Mouse (Mus musculus) embryonic facial prominence, embryonic 15.5 days (tissue): ENCODE measurements at regions not wholly inside any gene's neighbourhood (a gene's known extent, or its start where the extent isn't known, plus 50 kb on each side); places are given as distances from the start of the nearest gene placed in this dataset.
A peak's percentile ranks its signal among the peaks of the same experiment; 100 is the strongest.

Experiments
- ATAC-seq: fragments of 200-750 bp; cut with Nextera tagmentation; 2 replicates; pipeline ENCODE4 v1.8.0; 2017; ENCODE audit warnings: low read depth, moderate TSS enrichment; ENCODE audit not compliant: insufficient number of reproducible peaks, low FRiP score, low TSS enrichment
- H3K27ac ChIP-seq: fragments of 300-500 bp; sonication (generic); replicated peaks from 2 replicates; pipeline ENCODE4 v1.5.1; 2015; ENCODE audit warnings: mild to moderate bottlenecking, inconsistent platforms
- H3K27me3 ChIP-seq: fragments of 300-500 bp; sonication (generic); 2 replicates; pipeline ENCODE4 v1.6.1; 2015; ENCODE audit warnings: inconsistent platforms
- H3K36me3 ChIP-seq: fragments of 300-500 bp; sonication (generic); 2 replicates; pipeline ENCODE4 v1.6.1; 2015; ENCODE audit warnings: mild to moderate bottlenecking, inconsistent platforms
- H3K4me1 ChIP-seq: fragments of 300-500 bp; sonication (generic); 2 replicates; pipeline ENCODE4 v1.6.1; 2015; ENCODE audit warnings: inconsistent platforms
- H3K4me2 ChIP-seq: fragments of 300-500 bp; sonication (generic); replicated peaks from 2 replicates; pipeline ENCODE4 v1.6.1; 2015; ENCODE audit warnings: mild to moderate bottlenecking, inconsistent platforms
- H3K4me3 ChIP-seq: fragments of 300-500 bp; sonication (generic); replicated peaks from 2 replicates; pipeline ENCODE4 v1.5.1; 2015; ENCODE audit warnings: mild to moderate bottlenecking, inconsistent platforms
- H3K9ac ChIP-seq: fragments of 300-500 bp; sonication (generic); 2 replicates; pipeline ENCODE4 v1.6.1; 2015; ENCODE audit warnings: inconsistent platforms
- H3K9me3 ChIP-seq: fragments of 300-500 bp; sonication (generic); replicated peaks from 2 replicates; pipeline ENCODE4 v1.6.1; 2016; ENCODE audit warnings: inconsistent platforms
- WGBS: fragments of 180-500 bp; shearing (Covaris S2); methylation state at CpG from one replicate; pipeline ENCODE4 v1.1.7; 2015; 5-methylcytosine and 5-hydroxymethylcytosine counted together

DNA sequence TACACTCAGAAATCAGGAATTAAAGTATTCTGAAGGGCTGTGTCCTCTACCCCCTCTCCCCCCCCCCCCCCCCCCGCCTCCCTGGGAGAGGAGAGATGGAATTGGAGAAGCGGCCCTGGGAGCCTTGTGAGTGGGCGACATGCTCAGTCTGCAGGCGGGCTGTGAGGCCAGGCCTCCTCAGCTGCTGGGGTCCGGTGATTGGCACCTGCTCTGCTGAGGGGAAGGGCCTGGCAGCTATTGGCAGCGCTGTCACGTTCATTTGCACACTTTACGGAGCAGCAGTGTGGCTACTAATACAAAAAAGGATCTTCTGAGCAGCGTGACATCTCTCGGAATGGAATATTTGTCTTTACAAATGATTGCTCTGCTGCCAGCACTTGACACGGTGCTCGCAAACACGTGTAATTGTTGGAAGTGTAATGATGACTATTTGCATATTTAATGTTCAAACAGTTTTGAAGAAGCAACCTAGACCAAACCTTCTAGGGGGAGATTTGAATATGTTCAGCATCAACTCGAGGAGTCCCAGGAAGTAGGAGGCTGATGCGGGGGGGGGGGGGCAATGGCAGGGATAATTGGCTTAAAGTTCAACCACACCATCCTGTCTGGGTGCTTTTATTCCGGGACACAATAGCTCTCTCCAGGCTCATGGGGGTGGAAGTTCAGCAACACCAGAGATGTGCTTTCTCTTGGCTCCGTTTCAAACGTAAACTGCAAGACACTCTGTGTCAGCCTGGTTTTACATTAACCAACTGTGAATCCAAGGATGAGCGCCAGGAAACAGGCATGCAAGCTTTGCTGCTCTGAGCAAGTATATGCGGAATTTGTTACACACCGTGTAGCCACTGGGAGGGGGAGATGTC is 352.5 kb downstream of the Tmem182 start:
- ATAC-seq = peak; percentile 24; the same call in 1 of the 2 replicates
- WGBS = 41% methylated on average over 20 of the region's 21 CpGs
- Histone ChIP-seq H3K4me1 (peaks cover 8% of the 10 kb centered on the region; the same call in 1 of the 2 replicates), H3K9ac (no peak overlapping the region), H3K4me2 (no peak overlapping the region), H3K4me3 (no peak overlapping the region), H3K27ac (no peak overlapping the region), H3K36me3 (no peaks in the 10 kb centered on the region), H3K9me3 (no peaks in the 10 kb centered on the region), H3K27me3 (no peaks in the 10 kb centered on the region)

DNA sequence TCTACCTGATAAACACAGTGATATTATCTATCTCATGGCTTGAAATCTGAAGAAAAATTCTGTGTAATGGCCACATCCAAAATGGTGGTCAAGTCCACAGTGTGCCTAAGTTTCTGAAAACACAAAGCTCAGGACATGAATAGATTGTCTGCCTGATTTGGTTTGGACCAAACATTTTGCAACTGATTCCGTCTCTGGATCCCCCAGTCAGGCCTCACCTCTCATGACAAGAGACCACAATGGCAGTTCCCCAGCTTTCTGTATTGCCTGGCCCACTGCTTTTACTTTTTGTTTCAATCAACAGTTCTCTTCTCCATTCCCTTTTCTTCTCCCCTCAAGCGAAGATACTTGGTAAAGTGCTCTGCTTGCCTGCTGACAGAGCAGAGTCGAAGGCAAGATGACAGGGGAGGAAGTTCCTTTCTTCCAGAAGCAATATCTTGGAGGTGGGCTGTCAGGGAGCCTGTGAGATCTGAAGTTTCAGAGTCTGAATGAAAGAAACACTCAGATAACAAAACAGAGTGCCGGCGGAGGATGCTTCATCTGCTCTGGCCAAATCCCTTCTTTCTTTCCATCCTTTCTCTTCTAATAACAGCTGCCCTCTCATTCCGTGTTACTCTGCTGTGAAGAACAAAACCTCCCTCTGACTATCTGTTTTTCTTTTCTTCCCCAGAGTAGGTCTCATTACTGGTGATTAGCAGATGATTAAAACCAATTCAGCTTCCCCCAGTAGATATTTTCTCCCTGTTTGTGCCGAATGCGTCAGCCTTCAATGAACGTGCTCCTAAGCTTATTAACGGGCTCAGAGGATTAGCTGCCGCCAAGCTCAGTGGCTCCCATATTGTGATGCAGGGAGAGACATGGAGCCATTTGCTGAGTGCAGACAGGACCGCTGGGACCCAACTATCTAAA is 360.7 kb downstream of the Tmem182 start:
- Histone ChIP-seq H3K4me2 (no peak overlapping the region), H3K27me3 (no peaks in the 10 kb centered on the region), H3K4me1 (no peaks in the 10 kb centered on the region), H3K4me3 (no peak overlapping the region), H3K9me3 (no peaks in the 10 kb centered on the region), H3K36me3 (no peaks in the 10 kb centered on the region), H3K9ac (no peak overlapping the region), H3K27ac (no peak overlapping the region)
- WGBS = 38% methylated on average over 12 of the region's 12 CpGs
- no peak for ATAC-seq

DNA sequence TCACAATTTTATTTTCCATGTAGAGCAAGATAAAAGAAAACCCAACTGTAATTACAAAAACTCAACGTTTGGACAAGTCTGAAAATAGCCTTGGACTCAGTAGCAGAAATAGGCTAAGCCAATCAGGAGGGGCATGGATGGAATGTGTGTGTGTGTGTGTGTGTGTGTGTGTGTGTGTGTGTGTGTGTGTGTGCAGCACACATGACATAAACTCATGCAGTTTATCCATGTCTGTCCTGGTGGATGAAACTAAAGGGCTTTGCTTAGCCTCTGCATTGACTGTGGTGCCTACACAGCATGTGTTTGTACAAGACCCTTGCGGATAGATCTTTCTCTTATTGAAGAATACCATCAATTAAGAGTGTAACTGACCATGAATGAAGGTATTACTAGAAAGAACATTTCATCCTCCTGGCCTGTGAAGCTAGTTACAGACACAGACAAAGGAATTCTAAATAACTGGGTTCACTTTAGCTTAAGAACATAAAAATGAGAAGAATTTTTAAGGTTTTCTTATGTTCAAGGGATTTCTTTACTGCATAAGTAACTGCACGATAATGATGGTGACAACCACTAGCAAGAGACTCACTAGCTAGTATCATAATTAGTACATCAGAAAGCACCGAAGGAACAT is 361.5 kb downstream of the Tmem182 start:
- Histone ChIP-seq H3K4me2 (no peak overlapping the region), H3K4me1 (no peaks in the 10 kb centered on the region), H3K27ac (no peak overlapping the region), H3K36me3 (no peaks in the 10 kb centered on the region), H3K4me3 (no peak overlapping the region), H3K9ac (no peak overlapping the region), H3K9me3 (no peaks in the 10 kb centered on the region), H3K27me3 (no peaks in the 10 kb centered on the region)
- WGBS = 55% methylated on average over 4 of the region's 4 CpGs
- ATAC-seq = no peak

DNA sequence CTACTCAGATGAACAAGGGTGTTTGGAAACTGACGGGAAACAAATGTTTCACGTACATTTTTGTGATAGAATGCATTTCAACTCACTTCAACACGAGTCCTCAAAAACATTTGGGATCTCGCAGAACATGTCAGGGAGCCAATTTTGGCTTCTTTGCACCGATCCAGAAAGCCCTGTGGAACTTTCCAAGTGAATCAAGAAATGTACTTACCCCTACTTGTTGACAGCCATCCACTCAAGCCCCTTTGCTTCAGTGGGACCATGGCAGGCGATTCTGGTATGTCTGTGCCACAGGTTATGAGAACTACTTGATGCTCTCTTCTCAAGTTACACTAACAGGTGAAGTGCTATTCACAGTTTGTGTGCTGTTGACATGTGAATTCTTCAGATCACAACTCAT is 381.6 kb downstream of the Tmem182 start:
- no peaks in the 10 kb centered on the region for H3K36me3 ChIP-seq
- H3K9ac ChIP-seq = no peak overlapping the region
- WGBS = 51% methylated on average over 6 of the region's 6 CpGs
- H3K4me3 ChIP-seq = no peak overlapping the region
- H3K27me3 ChIP-seq = no peaks in the 10 kb centered on the region
- no peak overlapping the region for H3K4me2 ChIP-seq
- ATAC-seq = no peak
- no peaks in the 10 kb centered on the region for H3K9me3 ChIP-seq
- no peak overlapping the region for H3K27ac ChIP-seq
- no peaks in the 10 kb centered on the region for H3K4me1 ChIP-seq

DNA sequence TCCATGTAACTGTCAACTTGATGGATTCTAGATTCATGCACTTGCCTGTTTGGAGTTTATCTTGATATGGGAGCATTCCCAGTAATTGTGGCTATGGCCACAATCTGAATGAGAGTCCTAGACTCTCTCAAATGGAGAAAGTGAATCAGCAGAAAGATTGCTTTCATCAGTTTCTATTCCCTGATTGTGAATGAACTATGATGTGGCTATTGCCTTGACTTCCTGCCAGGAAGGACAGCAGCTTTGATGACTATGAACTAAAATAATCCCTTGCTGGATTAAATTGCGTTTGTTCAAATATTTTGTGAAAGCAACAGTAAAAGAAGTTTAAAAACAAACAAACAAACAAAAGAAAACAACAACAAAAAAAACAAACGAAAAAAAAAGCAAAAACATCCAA is 407.5 kb downstream of the Tmem182 start:
- no peak for ATAC-seq
- 67% methylated on average over 2 of the region's 2 CpGs for WGBS

DNA sequence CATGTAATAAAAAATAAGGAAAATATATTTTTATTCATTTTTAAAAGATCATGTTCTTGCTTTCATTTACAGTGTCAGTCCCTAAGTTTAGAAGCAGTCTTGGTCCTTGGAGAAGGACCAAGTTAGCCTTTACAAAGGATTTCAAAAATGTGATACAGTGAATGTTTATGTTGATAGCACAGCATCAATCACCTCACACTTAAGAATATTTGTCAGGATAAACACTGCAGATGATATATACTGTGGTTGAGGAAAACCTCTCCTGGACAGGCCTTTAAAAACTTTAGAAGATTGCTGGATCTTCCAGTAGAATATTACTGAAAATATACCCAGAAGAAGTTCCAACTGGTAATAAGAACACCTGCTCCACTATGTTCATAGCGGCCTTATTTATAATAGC is 420.4 kb downstream of the Tmem182 start:
- H3K9ac ChIP-seq = no peak overlapping the region
- H3K36me3 ChIP-seq = no peaks in the 10 kb centered on the region
- H3K4me1 ChIP-seq = no peaks in the 10 kb centered on the region
- 88% methylated on average over 1 of the region's 1 CpGs for WGBS
- no peak for ATAC-seq
- no peak overlapping the region for H3K27ac ChIP-seq
- no peaks in the 10 kb centered on the region for H3K9me3 ChIP-seq
- no peaks in the 10 kb centered on the region for H3K27me3 ChIP-seq
- H3K4me2 ChIP-seq = no peak overlapping the region
- no peak overlapping the region for H3K4me3 ChIP-seq

More for the DNA sequence above, 407.5 kb downstream of the Tmem182 start:
- H3K27ac ChIP-seq = no peak overlapping the region
- H3K9ac ChIP-seq = no peak overlapping the region
- no peak overlapping the region for H3K4me3 ChIP-seq
- H3K27me3 ChIP-seq = no peaks in the 10 kb centered on the region
- peaks cover 5% of the 10 kb centered on the region; the same call in 1 of the 2 replicates for H3K9me3 ChIP-seq
- H3K36me3 ChIP-seq = no peaks in the 10 kb centered on the region
- H3K4me1 ChIP-seq = no peaks in the 10 kb centered on the region
- H3K4me2 ChIP-seq = no peak overlapping the region

DNA sequence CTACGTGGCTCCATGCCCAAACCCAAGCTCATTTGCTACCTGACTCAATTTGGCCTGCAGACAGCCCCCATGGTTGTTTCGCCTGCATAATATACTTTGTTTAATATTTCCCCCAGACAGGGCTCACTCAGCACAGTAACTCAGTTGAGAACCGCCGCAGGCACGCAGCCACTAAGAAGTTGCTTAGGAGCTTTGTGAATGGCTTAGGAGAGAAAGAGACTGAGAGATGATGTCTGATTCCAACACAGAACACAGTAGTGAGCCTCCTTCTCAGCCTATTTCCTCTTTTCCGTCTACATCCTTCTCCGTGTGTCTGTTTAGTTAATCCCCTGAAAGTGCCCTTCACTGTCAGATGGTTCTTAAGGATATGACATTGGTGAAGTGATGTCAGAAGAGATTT is 429.9 kb downstream of the Tmem182 start:
- Histone ChIP-seq H3K9me3 (no peaks in the 10 kb centered on the region), H3K4me2 (no peak overlapping the region), H3K27me3 (no peaks in the 10 kb centered on the region), H3K36me3 (no peaks in the 10 kb centered on the region), H3K9ac (no peak overlapping the region), H3K27ac (no peak overlapping the region), H3K4me1 (no peaks in the 10 kb centered on the region), H3K4me3 (no peak overlapping the region)
- no peak for ATAC-seq
- 74% methylated on average over 7 of the region's 7 CpGs for WGBS

DNA sequence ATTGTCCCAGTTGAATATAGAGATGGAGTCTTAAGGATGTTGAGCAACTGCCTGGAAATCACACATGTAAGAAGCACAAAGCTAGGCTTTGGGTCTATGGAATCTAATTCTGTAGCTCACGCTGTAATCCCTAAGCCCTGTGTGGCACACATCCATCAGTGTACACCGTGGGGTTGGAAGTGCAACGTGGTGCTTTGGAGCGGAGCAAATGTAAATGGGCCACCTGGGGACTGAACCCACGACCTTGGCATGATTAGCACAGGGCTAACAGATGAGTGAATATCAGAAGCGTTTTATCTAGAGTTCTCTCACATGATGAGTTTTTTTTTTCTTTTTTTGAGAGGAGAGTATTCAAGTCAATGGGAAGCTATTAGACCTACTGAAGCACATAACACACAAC is 437.6 kb downstream of the Tmem182 start:
- no peaks in the 10 kb centered on the region for H3K36me3 ChIP-seq
- H3K9ac ChIP-seq = no peak overlapping the region
- H3K27me3 ChIP-seq = no peaks in the 10 kb centered on the region
- no peaks in the 10 kb centered on the region for H3K4me1 ChIP-seq
- H3K4me3 ChIP-seq = no peak overlapping the region
- no peaks in the 10 kb centered on the region for H3K9me3 ChIP-seq
- no peak overlapping the region for H3K4me2 ChIP-seq
- H3K27ac ChIP-seq = no peak overlapping the region
- ATAC-seq = no peak
- 81% methylated on average over 6 of the region's 6 CpGs for WGBS

DNA sequence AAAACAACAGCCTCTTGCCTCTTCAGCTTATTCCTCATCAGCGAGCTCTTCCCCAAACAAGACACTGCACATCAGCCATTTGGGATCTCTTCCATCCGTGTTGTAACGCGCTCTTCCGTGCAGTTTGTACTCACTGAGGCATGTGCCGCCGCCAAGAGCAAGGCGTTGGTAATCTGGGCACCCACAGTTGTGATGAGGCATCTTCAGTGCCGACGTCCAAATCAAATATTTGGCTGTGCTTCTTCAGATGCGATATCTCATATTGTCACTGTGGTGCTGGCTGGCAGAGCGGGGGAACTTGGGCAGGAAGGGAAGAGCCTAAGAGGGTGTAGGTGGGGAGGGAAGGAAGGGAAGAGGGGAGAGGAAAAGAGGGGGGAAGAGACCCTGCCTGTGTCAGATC is 439.2 kb downstream of the Tmem182 start:
- no peak overlapping the region for H3K4me3 ChIP-seq
- H3K4me2 ChIP-seq = no peak overlapping the region
- H3K9me3 ChIP-seq = no peaks in the 10 kb centered on the region
- H3K27ac ChIP-seq = no peak overlapping the region
- H3K9ac ChIP-seq = no peak overlapping the region
- H3K36me3 ChIP-seq = no peaks in the 10 kb centered on the region
- no peak for ATAC-seq
- H3K27me3 ChIP-seq = no peaks in the 10 kb centered on the region
- 92% methylated on average over 12 of the region's 12 CpGs for WGBS
- H3K4me1 ChIP-seq = no peaks in the 10 kb centered on the region

DNA sequence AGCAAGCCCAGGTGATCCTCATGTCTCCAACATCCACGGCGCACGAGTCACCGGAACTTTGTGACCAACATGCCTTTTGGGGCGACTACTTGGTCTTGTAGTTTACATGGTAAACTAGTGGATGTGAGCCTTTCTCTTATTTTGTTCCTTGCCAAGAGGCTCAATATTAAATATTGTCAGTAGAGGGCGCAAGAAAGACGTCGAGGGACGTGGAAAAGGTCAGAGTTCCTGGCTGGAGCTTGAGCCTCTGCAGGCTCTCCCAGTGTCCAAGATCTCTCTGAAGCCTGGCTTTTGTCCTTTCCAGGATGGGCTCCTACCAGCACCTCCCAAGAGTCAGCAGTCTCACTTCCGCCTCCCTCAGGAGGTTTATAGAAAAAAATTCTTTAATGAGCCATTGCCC is 458.8 kb downstream of the Tmem182 start:
- Histone ChIP-seq H3K4me3 (no peak overlapping the region), H3K9ac (no peak overlapping the region), H3K36me3 (no peaks in the 10 kb centered on the region), H3K4me2 (no peak overlapping the region), H3K27ac (no peak overlapping the region), H3K4me1 (no peaks in the 10 kb centered on the region), H3K9me3 (no peaks in the 10 kb centered on the region), H3K27me3 (no peaks in the 10 kb centered on the region)
- WGBS = 37% methylated on average over 10 of the region's 10 CpGs
- ATAC-seq = no peak

DNA sequence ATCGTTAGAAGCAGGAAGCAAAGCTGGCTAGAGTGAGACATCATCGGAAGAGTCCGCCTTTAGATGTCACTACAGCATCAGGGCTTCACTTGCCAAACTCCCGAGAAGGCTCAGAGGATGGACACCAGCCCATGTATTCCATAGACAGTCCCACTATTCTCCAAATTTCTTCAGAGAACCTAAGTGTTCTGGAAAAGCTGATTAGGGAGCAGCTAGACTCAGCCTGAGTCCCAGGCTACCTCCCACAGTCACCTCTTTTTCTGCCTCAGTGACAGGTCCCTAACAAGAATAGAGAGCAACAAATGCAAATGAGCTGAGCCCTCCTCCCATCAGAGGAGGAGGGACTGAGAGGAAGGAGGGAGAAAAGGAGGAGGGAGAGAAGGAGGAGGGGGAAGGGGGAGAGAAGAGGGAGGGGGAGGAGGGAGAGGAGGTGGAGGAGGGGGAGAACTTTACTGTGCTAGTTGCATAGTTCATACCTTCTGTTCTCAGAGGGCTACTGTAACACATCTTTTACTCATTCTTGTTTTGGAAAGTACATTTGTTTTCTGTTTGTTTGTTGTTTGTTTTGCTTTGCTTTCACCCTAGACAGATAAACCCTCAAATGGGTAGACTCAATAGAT is 465.8 kb downstream of the Tmem182 start:
- Histone ChIP-seq H3K9ac (no peak overlapping the region), H3K27ac (no peak overlapping the region), H3K36me3 (no peaks in the 10 kb centered on the region), H3K4me2 (no peak overlapping the region; the same call in 1 of the 2 replicates), H3K4me3 (no peak overlapping the region), H3K9me3 (no peaks in the 10 kb centered on the region), H3K27me3 (no peaks in the 10 kb centered on the region; the same call in 1 of the 2 replicates), H3K4me1 (peaks cover 8% of the 10 kb centered on the region)
- 28% methylated on average over 4 of the region's 4 CpGs for WGBS
- no peak for ATAC-seq
